Mouse (Mus musculus) G1E (cell line): ENCODE results near the gene Dgkb.

Experiments
- CTCF ChIP-seq: IDR thresholded peaks from 2 replicates; pipeline ENCODE4 v1.5.1; 2012; ENCODE audit warnings: low read depth, low read length, inconsistent platforms, mixed read lengths
- GATA2 ChIP-seq: IDR thresholded peaks from 2 replicates; pipeline ENCODE4 v1.6.1; 2012; ENCODE audit warnings: low read depth, low read length, inconsistent platforms, borderline replicate concordance
- TAL1 ChIP-seq: conservative IDR thresholded peaks from 2 replicates; pipeline ENCODE4 v1.6.1; 2012; ENCODE audit warnings: low read depth, low read length, inconsistent platforms, mixed read lengths

GRCm38 (mm10) chr12:37882796-37883195 is 65.3 kb downstream of the Dgkb start:
- TF ChIP-seq CTCF, result no peak
- no peak for TF ChIP-seq TAL1
- no peak for TF ChIP-seq GATA2
